Mouse (Mus musculus) heart, embryonic 14.5 days (tissue): ENCODE measurements around the gene Slc38a8. TPM values are rescaled to one million over a fixed set of nuclear protein-coding genes. Genes with fewer than 3 reads are reported as not detected.

Experiments
- ATAC-seq: fragments of 200-750 bp; cut with Nextera tagmentation; 2 replicates; pipeline ENCODE4 v1.8.0; 2017; ENCODE audit warnings: low read depth, moderate TSS enrichment; ENCODE audit not compliant: insufficient number of reproducible peaks, insufficient read depth, low FRiP score
- H3K27ac ChIP-seq, 2 experiments: fragments of 200-500 bp in 1 of 2; fragments of 300-500 bp in 1 of 2; sonication (generic) in 1 of 2; replicated peaks in 1 of 2; 2 replicates each; pipeline ENCODE4 v1.5.1; 2012 to 2014; ENCODE audit warnings: low read depth in 2 of 2, low read length in 2 of 2, control low read depth in 1 of 2, mild to moderate bottlenecking in 1 of 2, mixed read lengths in 1 of 2; ENCODE audit not compliant: control insufficient read depth in 1 of 2, insufficient read depth in 1 of 2
- H3K27me3 ChIP-seq: fragments of 300-500 bp; sonication (generic); 2 replicates; pipeline ENCODE4 v1.6.1; 2014; ENCODE audit warnings: mild to moderate bottlenecking, low read length, control low read depth; ENCODE audit not compliant: control insufficient read depth, insufficient read depth
- H3K36me3 ChIP-seq: fragments of 300-500 bp; sonication (generic); 2 replicates; pipeline ENCODE4 v1.6.1; 2014; ENCODE audit warnings: mild to moderate bottlenecking, control low read depth, low read length, mixed read lengths; ENCODE audit not compliant: control insufficient read depth, insufficient read depth
- H3K4me1 ChIP-seq, 2 experiments: fragments of 200-500 bp in 1 of 2; fragments of 300-500 bp in 1 of 2; sonication (generic) in 1 of 2; 2 replicates each; pipeline ENCODE4 v1.6.1; 2012 to 2014; ENCODE audit warnings: low read length in 2 of 2, control low read depth in 1 of 2, mixed read lengths in 1 of 2; ENCODE audit not compliant: control insufficient read depth in 2 of 2, insufficient read depth in 2 of 2
- H3K4me2 ChIP-seq: fragments of 300-500 bp; sonication (generic); 2 replicates; pipeline ENCODE4 v1.6.1; 2014; ENCODE audit warnings: mild to moderate bottlenecking, low read length
- H3K4me3 ChIP-seq, 2 experiments: fragments of 200-500 bp in 1 of 2; fragments of 300-500 bp in 1 of 2; sonication (generic) in 1 of 2; 2 replicates each; pipeline ENCODE4 v1.5.1; 2012 to 2014; ENCODE audit warnings: low read length in 2 of 2, mild to moderate bottlenecking in 2 of 2, control low read depth in 1 of 2, low read depth in 1 of 2, moderate library complexity in 1 of 2; ENCODE audit not compliant: control insufficient read depth in 1 of 2, insufficient read depth in 1 of 2
- H3K9ac ChIP-seq: fragments of 300-500 bp; sonication (generic); 2 replicates; pipeline ENCODE4 v1.6.1; 2014; ENCODE audit warnings: mild to moderate bottlenecking, low read length
- H3K9me3 ChIP-seq: fragments of 300-500 bp; sonication (generic); 2 replicates; pipeline ENCODE4 v1.6.1; 2016; ENCODE audit warnings: low read length, control low read depth; ENCODE audit not compliant: control insufficient read depth
- WGBS: fragments of 180-500 bp; shearing (Covaris S2); extraction: QIAGEN DNeasy Blood & Tissue Kit; methylation state at CpG from one replicate; pipeline ENCODE4 v1.1.7; 2014; 5-methylcytosine and 5-hydroxymethylcytosine counted together
- polyA plus RNA-seq: library from polyadenylated mRNA; unstranded; fragments of >200 nt; fragmentation: Nextera tagmentation; extraction: Ambion mirVana; gene quantifications from 2 replicates; pipeline ENCODE4 v1.2.1, GENCODE M21; 2014

Slc38a8 gene
- polyA plus RNA-seq, 1 experiment from 2014 or later = not detected

GRCm38 (mm10) chr8:119432372-119432771 is 69.1 kb downstream of the Slc38a8 start:
- Histone ChIP-seq H3K27me3 (no peaks in the 10 kb centered on the region), H3K9me3 (no peaks in the 10 kb centered on the region), H3K4me3 (no peak overlapping the region), H3K9ac (no peak overlapping the region), H3K36me3 (no peaks in the 10 kb centered on the region), H3K4me2 (no peak overlapping the region), H3K4me1 (peaks cover 8 to 9% of the 10 kb centered on the region in 2 experiments), H3K27ac (no peak overlapping the region)
- 59% methylated on average over 3 of the region's 3 CpGs for WGBS
- ATAC-seq = no peak

- H3K4me3 ChIP-seq = no peak overlapping the region
- ATAC-seq = no peak
- no peak overlapping the region for H3K27ac ChIP-seq
- peaks cover 4% of the 10 kb centered on the region in 2 experiments; a peak in 3 of 4 replicates for H3K4me1 ChIP-seq
- no peaks in the 10 kb centered on the region for H3K36me3 ChIP-seq
- H3K9ac ChIP-seq = no peak overlapping the region
- WGBS = 54% methylated on average over 7 of the region's 7 CpGs
- no peaks in the 10 kb centered on the region for H3K27me3 ChIP-seq
- no peak overlapping the region for H3K4me2 ChIP-seq
- H3K9me3 ChIP-seq = no peaks in the 10 kb centered on the region
Measured at GRCm38 (mm10) chr8:119430690-119431089, 70.8 kb downstream of the Slc38a8 start.

GRCm38 (mm10) chr8:119430250-119430649 is 71.2 kb downstream of the Slc38a8 start:
- 77% methylated on average over 8 of the region's 8 CpGs for WGBS
- no peak overlapping the region for H3K9ac ChIP-seq

More at GRCm38 (mm10) chr8:119430250-119430649, 71.2 kb downstream of the Slc38a8 start:
- Histone ChIP-seq H3K27ac (no peak overlapping the region), H3K4me2 (no peak overlapping the region), H3K4me1 (peaks cover 4 to 7% of the 10 kb centered on the region in 2 experiments; a peak in 3 of 4 replicates), H3K36me3 (no peaks in the 10 kb centered on the region), H3K4me3 (no peak overlapping the region), H3K27me3 (no peaks in the 10 kb centered on the region), H3K9me3 (no peaks in the 10 kb centered on the region)
- no peak for ATAC-seq

Other genes starting within 250 kb of the Slc38a8 start
- 336 and 345 TPM in 2 replicates for gene Hsbp1, start 157.2 kb downstream of the Slc38a8 start, polyA plus RNA-seq
- gene Mlycd, start 106.8 kb downstream of the Slc38a8 start, polyA plus RNA-seq = 25.0 and 25.4 TPM in 2 replicates
- gene Osgin1, start 67.6 kb downstream of the Slc38a8 start, polyA plus RNA-seq = 0.47 and 0.66 TPM in 2 replicates
- gene Necab2, start 55.0 kb downstream of the Slc38a8 start, polyA plus RNA-seq = 0.27 TPM in 1 of 2 replicates, not detected in the other
- gene Mbtps1, start 57.0 kb upstream of the Slc38a8 start, polyA plus RNA-seq = 62.5 and 64.8 TPM in 2 replicates
- gene Hsdl1, start 73.5 kb upstream of the Slc38a8 start, polyA plus RNA-seq = 34.7 and 40.8 TPM in 2 replicates
- 0.28 TPM in 1 of 2 replicates, not detected in the other for gene Dnaaf1, start 73.5 kb upstream of the Slc38a8 start, polyA plus RNA-seq
- 5.4 and 6.2 TPM in 2 replicates for gene Taf1c, start 103.5 kb upstream of the Slc38a8 start, polyA plus RNA-seq
- gene Adad2, start 111.0 kb upstream of the Slc38a8 start, polyA plus RNA-seq = not detected in 2 replicates
- 0.11 TPM in 1 of 2 replicates, not detected in the other for gene Kcng4, start 134.0 kb upstream of the Slc38a8 start, polyA plus RNA-seq
- 4.7 and 6.8 TPM in 2 replicates for gene Wfdc1, start 164.7 kb upstream of the Slc38a8 start, polyA plus RNA-seq
- 0.20 and 0.43 TPM in 2 replicates for gene Atp2c2, start 198.3 kb upstream of the Slc38a8 start, polyA plus RNA-seq